Mouse (Mus musculus) forebrain, embryonic 16.5 days (tissue): ENCODE measurements around the gene Hacd2. TPM values are rescaled to one million over a fixed set of nuclear protein-coding genes. Genes with fewer than 3 reads are reported as not detected.
A peak's percentile ranks its signal among the peaks of the same experiment; 100 is the strongest.

ENCODE experiments used
- ATAC-seq: fragments of 200-750 bp; cut with Nextera tagmentation; 2 replicates; pipeline ENCODE4 v1.8.0; 2017; ENCODE audit warnings: mild to moderate bottlenecking, moderate library complexity
- H3K27ac ChIP-seq: fragments of 300-500 bp; sonication (generic); 2 replicates; pipeline ENCODE4 v1.5.1; 2014; ENCODE audit warnings: low read length, control low read depth
- H3K27me3 ChIP-seq: fragments of 300-500 bp; sonication (generic); replicated peaks from 2 replicates; pipeline ENCODE4 v1.6.1; 2014; ENCODE audit warnings: low read length; ENCODE audit not compliant: control insufficient read depth, insufficient read depth
- H3K36me3 ChIP-seq: fragments of 300-500 bp; sonication (generic); 2 replicates; pipeline ENCODE4 v1.6.1; 2014; ENCODE audit not compliant: control insufficient read depth, insufficient read depth
- H3K4me1 ChIP-seq: fragments of 300-500 bp; sonication (generic); replicated peaks from 2 replicates; pipeline ENCODE4 v1.6.1; 2014; ENCODE audit warnings: low read length; ENCODE audit not compliant: control insufficient read depth, insufficient read depth
- H3K4me2 ChIP-seq: fragments of 300-500 bp; sonication (generic); 2 replicates; pipeline ENCODE4 v1.6.1; 2014; ENCODE audit warnings: mild to moderate bottlenecking, low read length, control low read depth
- H3K4me3 ChIP-seq: fragments of 300-500 bp; sonication (generic); replicated peaks from 2 replicates; pipeline ENCODE4 v1.5.1; 2014; ENCODE audit warnings: mild to moderate bottlenecking, low read length, control low read depth
- H3K9ac ChIP-seq: fragments of 300-500 bp; sonication (generic); replicated peaks from 2 replicates; pipeline ENCODE4 v1.6.1; 2014; ENCODE audit warnings: low read depth, low read length, control low read depth
- H3K9me3 ChIP-seq: fragments of 300-500 bp; sonication (generic); 2 replicates; pipeline ENCODE4 v1.6.1; 2016; ENCODE audit warnings: low read length; ENCODE audit not compliant: control insufficient read depth
- whole genome bisulfite sequencing: fragments of 180-500 bp; shearing (Covaris S2); extraction: QIAGEN DNeasy Blood & Tissue Kit; methylation state at CpG from one replicate; pipeline ENCODE4 v1.1.7; 2014; 5-methylcytosine and 5-hydroxymethylcytosine counted together
- polyA plus RNA-seq: library from polyadenylated mRNA; unstranded; fragments of >200 nt; fragmentation: Nextera tagmentation; extraction: Ambion mirVana; gene quantifications from 2 replicates; pipeline ENCODE4 v1.2.1, GENCODE M21; 2015

The Hacd2 gene
- 39.1 and 39.8 TPM in 2 replicates for polyA plus RNA-seq

DNA sequence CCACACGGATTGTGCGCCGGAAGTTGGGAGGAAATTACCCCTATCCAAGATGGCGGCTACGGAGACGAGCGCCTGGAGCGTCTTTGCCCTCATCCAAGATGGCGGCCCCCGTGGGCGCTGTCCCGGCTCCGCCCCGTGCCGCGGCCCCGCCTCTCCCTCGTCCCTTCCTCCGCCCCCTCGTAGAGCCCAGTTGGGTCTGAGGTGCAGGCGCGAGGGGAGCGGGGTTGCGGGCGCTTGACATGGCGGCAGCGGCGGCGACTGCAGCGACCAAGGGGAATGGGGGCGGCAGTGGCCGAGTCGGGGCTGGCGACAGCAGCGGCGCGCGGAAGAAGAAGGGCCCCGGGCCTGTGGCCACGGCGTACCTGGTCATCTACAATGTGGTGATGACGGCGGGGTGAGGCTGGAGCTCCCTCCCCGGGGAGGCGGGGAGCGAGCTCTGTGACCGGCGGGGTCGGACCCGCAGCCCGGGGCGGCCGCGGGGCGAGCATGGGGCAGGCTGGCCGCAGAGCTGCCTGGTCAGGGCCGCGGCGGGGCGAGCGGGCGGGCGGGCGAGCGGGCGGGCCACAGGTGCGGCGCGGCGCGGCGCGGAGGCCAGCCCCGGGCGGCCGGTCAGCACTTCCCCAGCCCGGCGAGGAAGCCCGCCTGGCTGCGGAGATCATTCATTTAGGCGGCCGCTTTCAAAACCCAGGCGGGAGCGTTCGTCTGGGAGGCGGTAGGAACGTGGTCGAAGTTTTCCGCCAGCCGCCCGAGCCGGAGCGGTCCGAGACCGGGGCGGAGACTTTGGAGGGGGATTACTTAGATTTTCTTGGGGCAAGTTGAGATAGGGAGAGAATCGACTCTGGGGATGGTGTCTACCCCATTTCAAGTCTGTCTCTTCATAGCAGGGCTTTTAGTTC is at the start of gene Hacd2:
Hacd2 (plus strand) TSS at position 187 of the 896 bp plus-strand sequence.
- Histone ChIP-seq H3K4me1 (peaks cover 8% of the 10 kb centered on the region), H3K9ac (peak within 1 kb of the TSS; percentile 80), H3K27ac (peak within 1 kb of the TSS; percentile 48), H3K4me2 (peak within 1 kb of the TSS; percentile 85), H3K27me3 (peaks cover 17% of the 10 kb centered on the region), H3K4me3 (peak within 1 kb of the TSS; percentile 84), H3K9me3 (no peaks in the 10 kb centered on the region), H3K36me3 (peaks cover 3% of the 10 kb centered on the region; the same call in 1 of the 2 replicates)
- peak; percentile 99 for ATAC-seq
- WGBS, result under 1% methylated on average over 83 of the region's 97 CpGs

DNA sequence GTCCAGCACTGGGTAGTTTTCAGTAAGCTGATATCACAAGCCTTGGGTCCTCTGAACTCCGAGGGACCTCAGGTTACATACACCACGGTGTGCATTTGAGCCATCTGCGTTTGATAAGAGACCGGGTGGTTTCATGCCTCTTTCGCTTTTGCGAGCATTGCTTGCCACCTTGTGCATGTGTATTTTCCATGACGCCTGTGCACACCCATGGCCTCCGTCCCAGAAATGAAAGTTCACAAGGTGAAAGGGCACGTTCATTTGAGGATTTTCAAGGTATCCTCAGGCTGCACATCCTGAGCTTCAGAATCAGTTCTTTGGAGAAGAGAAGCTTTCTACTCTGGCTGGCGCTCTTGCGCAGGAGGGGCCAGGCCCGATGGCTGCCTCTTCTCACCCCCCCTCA is 49.8 kb upstream of the Hacd2 start:
- Histone ChIP-seq H3K27me3 (no peaks in the 10 kb centered on the region), H3K9ac (no peak overlapping the region), H3K4me1 (no peaks in the 10 kb centered on the region), H3K9me3 (no peaks in the 10 kb centered on the region), H3K36me3 (no peaks in the 10 kb centered on the region), H3K4me3 (no peak overlapping the region), H3K27ac (no peak overlapping the region), H3K4me2 (no peak overlapping the region)
- ATAC-seq, result no peak
- 91% methylated on average over 12 of the region's 12 CpGs for WGBS

GRCm38 (mm10) chr16:34975544-34975943 is 46.7 kb upstream of the Hacd2 start:
- ATAC-seq, result no peak
- H3K4me3 ChIP-seq, result no peak overlapping the region
- no peaks in the 10 kb centered on the region for H3K36me3 ChIP-seq
- H3K27ac ChIP-seq, result no peak overlapping the region
- no peak overlapping the region for H3K9ac ChIP-seq
- H3K9me3 ChIP-seq, result no peaks in the 10 kb centered on the region
- no peaks in the 10 kb centered on the region for H3K27me3 ChIP-seq
- 65% methylated on average over 2 of the region's 2 CpGs for WGBS
- H3K4me2 ChIP-seq, result no peak overlapping the region
- H3K4me1 ChIP-seq, result no peaks in the 10 kb centered on the region

- H3K36me3 ChIP-seq, result no peaks in the 10 kb centered on the region
- H3K27me3 ChIP-seq, result no peaks in the 10 kb centered on the region
- ATAC-seq, result no peak
- no peak overlapping the region for H3K4me3 ChIP-seq
- 77% methylated on average over 13 of the region's 13 CpGs for WGBS
- no peaks in the 10 kb centered on the region for H3K9me3 ChIP-seq
- H3K9ac ChIP-seq, result no peak overlapping the region
- no peak overlapping the region for H3K4me2 ChIP-seq
- no peak overlapping the region for H3K27ac ChIP-seq
- no peaks in the 10 kb centered on the region for H3K4me1 ChIP-seq
Measured at GRCm38 (mm10) chr16:34976630-34977029, 45.6 kb upstream of the Hacd2 start.

- Histone ChIP-seq H3K9ac (no peak overlapping the region), H3K27ac (no peak overlapping the region), H3K4me3 (no peak overlapping the region), H3K4me2 (no peak overlapping the region), H3K36me3 (no peaks in the 10 kb centered on the region), H3K4me1 (no peaks in the 10 kb centered on the region), H3K27me3 (no peaks in the 10 kb centered on the region), H3K9me3 (no peaks in the 10 kb centered on the region)
- 93% methylated on average over 7 of the region's 7 CpGs for WGBS
- ATAC-seq, result no peak
Measured at GRCm38 (mm10) chr16:34978018-34978417, 44.2 kb upstream of the Hacd2 start.

GRCm38 (mm10) chr16:34981009-34981408 is 41.2 kb upstream of the Hacd2 start:
- Histone ChIP-seq H3K36me3 (no peaks in the 10 kb centered on the region), H3K4me1 (no peaks in the 10 kb centered on the region), H3K4me3 (no peak overlapping the region), H3K27ac (no peak overlapping the region), H3K4me2 (no peak overlapping the region), H3K9me3 (no peaks in the 10 kb centered on the region), H3K27me3 (no peaks in the 10 kb centered on the region), H3K9ac (no peak overlapping the region)
- WGBS, result 77% methylated on average over 7 of the region's 7 CpGs
- no peak for ATAC-seq

GRCm38 (mm10) chr16:34984203-34985030 is 37.8 kb upstream of the Hacd2 start:
- no peaks in the 10 kb centered on the region for H3K4me1 ChIP-seq
- H3K4me2 ChIP-seq, result no peak overlapping the region
- no peaks in the 10 kb centered on the region for H3K27me3 ChIP-seq
- 43% methylated on average over 11 of the region's 11 CpGs for WGBS
- no peak overlapping the region for H3K4me3 ChIP-seq
- ATAC-seq, result no peak
- H3K36me3 ChIP-seq, result no peaks in the 10 kb centered on the region
- no peak overlapping the region for H3K27ac ChIP-seq
- H3K9ac ChIP-seq, result no peak overlapping the region
- no peaks in the 10 kb centered on the region for H3K9me3 ChIP-seq

DNA sequence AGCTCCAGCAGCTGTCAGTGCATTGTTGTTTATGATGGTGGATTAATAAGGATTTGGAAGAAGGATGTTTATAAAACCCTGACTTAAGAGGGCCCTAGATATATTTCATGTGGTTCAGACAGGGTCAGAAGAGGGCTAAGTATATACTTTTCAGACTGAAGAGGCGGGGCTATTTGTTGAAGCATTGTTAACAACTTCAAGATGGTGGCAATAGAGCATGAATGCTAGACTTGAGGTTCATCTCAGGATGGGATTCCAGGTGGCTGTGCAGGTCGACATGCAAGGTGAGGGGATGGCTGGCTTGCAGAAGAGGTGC is 37.2 kb upstream of the Hacd2 start:
- 82% methylated on average over 2 of the region's 2 CpGs for WGBS

GRCm38 (mm10) chr16:34986211-34986825 is 35.9 kb upstream of the Hacd2 start:
- H3K27me3 ChIP-seq, result no peaks in the 10 kb centered on the region
- H3K4me3 ChIP-seq, result no peak overlapping the region
- no peaks in the 10 kb centered on the region for H3K4me1 ChIP-seq
- ATAC-seq, result no peak
- WGBS, result 93% methylated on average over 13 of the region's 13 CpGs
- H3K9ac ChIP-seq, result no peak overlapping the region
- H3K4me2 ChIP-seq, result no peak overlapping the region
- no peaks in the 10 kb centered on the region for H3K9me3 ChIP-seq
- H3K36me3 ChIP-seq, result no peaks in the 10 kb centered on the region
- H3K27ac ChIP-seq, result no peak overlapping the region

More for the DNA sequence above, 37.2 kb upstream of the Hacd2 start:
- Histone ChIP-seq H3K4me1 (no peaks in the 10 kb centered on the region), H3K9me3 (no peaks in the 10 kb centered on the region), H3K4me3 (no peak overlapping the region), H3K27ac (no peak overlapping the region), H3K27me3 (no peaks in the 10 kb centered on the region), H3K36me3 (no peaks in the 10 kb centered on the region), H3K4me2 (no peak overlapping the region), H3K9ac (no peak overlapping the region)
- no peak for ATAC-seq
